Mouse (Mus musculus) lung, postnatal 14 days (tissue): Measurements from ENCODE around the gene Fam227b.

Source experiments
- DNase-seq: peaks from one replicate; pipeline ENCODE4 v3.0.0; 2021

Gene Fam227b

GRCm38 (mm10) chr2:125975206-125975605 lies 176.6 kb downstream of the Fam227b start:
- DNase-seq: no peak

DNA sequence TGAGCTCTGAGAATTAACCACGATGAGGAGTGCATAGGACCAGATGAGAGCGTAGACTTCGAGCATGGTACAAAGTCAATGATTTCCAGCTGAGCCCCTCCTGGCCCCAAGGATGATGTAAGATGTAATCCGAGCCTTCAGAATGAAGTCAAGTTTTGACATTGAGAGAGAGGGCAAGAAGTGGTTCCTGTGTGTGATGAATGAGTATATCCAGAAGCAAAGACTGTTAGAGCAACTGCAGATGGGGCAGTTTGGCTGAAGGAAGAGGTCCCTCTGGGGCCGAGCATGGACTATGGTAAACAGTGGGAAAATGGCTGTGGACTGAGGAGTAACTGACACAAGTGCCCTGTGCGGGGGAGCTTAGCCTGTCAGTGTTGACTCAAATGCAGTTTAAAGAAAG lies 178.6 kb downstream of the Fam227b start:
- DNase-seq: no peak

GRCm38 (mm10) chr2:125968811-125969210 lies 183.0 kb downstream of the Fam227b start:
- no peak for DNase-seq

- DNase-seq: no peak
These were observed 203.6 kb downstream of the Fam227b start for GRCm38 (mm10) chr2:125948195-125948594.

- no peak for DNase-seq
These were observed 208.5 kb downstream of the Fam227b start for GRCm38 (mm10) chr2:125943301-125943700.

DNA sequence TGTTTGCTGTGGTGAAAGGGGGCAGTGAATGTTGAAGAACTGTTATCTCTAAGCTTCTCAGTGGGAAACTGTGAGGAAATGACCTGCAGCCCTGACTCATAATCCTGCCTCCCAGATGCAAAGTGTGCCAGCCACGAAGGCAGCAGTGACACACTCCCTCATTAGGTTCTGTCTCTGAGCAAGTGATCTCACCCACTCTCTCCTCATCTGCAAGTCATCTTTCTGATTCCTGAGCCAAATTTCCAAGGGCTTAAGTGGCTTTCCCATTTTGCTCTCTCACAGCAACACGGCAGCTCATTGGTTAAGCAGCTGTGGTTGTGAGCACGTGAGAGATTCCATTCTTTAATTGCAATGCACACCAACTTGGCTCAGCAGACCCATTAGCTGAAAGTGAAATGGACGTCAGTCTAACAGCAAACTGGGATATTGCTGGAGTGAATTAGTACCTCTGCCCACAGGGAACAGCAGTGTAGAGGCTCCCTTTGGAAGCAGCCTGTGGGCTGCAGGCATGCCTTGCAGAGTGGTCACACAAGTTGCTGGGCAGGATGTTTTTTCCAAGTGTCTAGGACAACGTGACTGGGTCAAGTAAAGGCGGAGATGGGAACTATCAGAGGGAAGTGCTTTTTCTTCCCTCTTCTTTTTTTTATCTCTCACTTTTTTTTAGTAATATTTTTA lies 210.6 kb downstream of the Fam227b start:
- DNase-seq: no peak

GRCm38 (mm10) chr2:125938993-125939642 lies 212.7 kb downstream of the Fam227b start:
- DNase-seq: no peak

GRCm38 (mm10) chr2:125936396-125936795 lies 215.4 kb downstream of the Fam227b start:
- DNase-seq: no peak

GRCm38 (mm10) chr2:125933977-125934376 lies 217.8 kb downstream of the Fam227b start:
- no peak for DNase-seq
